Mouse (Mus musculus) liver, adult 2 months (tissue): Measurements from ENCODE around the gene Cyp2d22. TPM values are rescaled to one million over a fixed set of nuclear protein-coding genes. Genes with fewer than 3 reads are reported as not detected.
"Not testable (repeated sequence)": the region's sequence is repeated elsewhere in the genome, so short reads cannot be mapped to it uniquely, and the experiment has no call there.

Experiments
- DNase-seq: peaks from one replicate; pipeline ENCODE4 v3.0.0-alpha.2; 2011; ENCODE audit warnings: low read depth, low spot score; ENCODE audit errors: extremely low read depth
- H3K27ac ChIP-seq: fragments of 200-500 bp; replicated peaks from 2 replicates; pipeline ENCODE4 v1.5.1; 2012; ENCODE audit warnings: low read depth, mild to moderate bottlenecking, control low read depth, inconsistent platforms, low read length; ENCODE audit not compliant: insufficient read depth
- H3K27me3 ChIP-seq: fragments of 200-500 bp; 2 replicates; pipeline ENCODE4 v1.6.1; 2012; ENCODE audit warnings: mild to moderate bottlenecking, moderate library complexity, low read length, inconsistent platforms; ENCODE audit not compliant: control insufficient read depth, insufficient read depth
- H3K36me3 ChIP-seq: fragments of 200-500 bp; 2 replicates; pipeline ENCODE4 v1.6.1; 2012; ENCODE audit warnings: low read length, inconsistent platforms; ENCODE audit not compliant: control insufficient read depth, insufficient read depth
- H3K4me1 ChIP-seq: fragments of 200-500 bp; 2 replicates; pipeline ENCODE4 v1.6.1; 2011; ENCODE audit warnings: low read length; ENCODE audit not compliant: control insufficient read depth, insufficient read depth
- H3K4me3 ChIP-seq: fragments of 200-500 bp; 2 replicates; pipeline ENCODE4 v1.5.1; 2011; ENCODE audit warnings: low read depth, mild to moderate bottlenecking, control low read depth, low read length, moderate library complexity; ENCODE audit not compliant: insufficient read depth
- H3K79me2 ChIP-seq: fragments of 200-500 bp; 2 replicates; pipeline ENCODE4 v1.6.1; 2012; ENCODE audit warnings: inconsistent platforms, mild to moderate bottlenecking, low read length, moderate library complexity; ENCODE audit not compliant: control insufficient read depth, insufficient read depth
- H3K9ac ChIP-seq: fragments of 200-500 bp; 2 replicates; pipeline ENCODE4 v1.6.1; 2012; ENCODE audit warnings: low read depth, mild to moderate bottlenecking, control low read depth, inconsistent platforms, low read length
- CTCF ChIP-seq: fragments of 200-500 bp; IDR thresholded peaks from 2 replicates; pipeline ENCODE4 v1.5.1; 2011; ENCODE audit warnings: low read depth, low read length, control low read depth
- POLR2A ChIP-seq: fragments of 200-500 bp; IDR thresholded peaks from 2 replicates; pipeline ENCODE4 v1.6.1; 2011; ENCODE audit warnings: low read length, control low read depth; ENCODE audit not compliant: insufficient read depth; ENCODE audit errors: extremely low read depth
- WGBS: fragments of 180-500 bp; shearing (Covaris S2); methylation state at CpG from one replicate; pipeline ENCODE4 v1.1.7; 2018; 5-methylcytosine and 5-hydroxymethylcytosine counted together
- polyA plus RNA-seq: library from polyadenylated mRNA; depleted of rRNA; stranded (reverse); fragments of >200 nt; gene quantifications from 2 replicates; pipeline ENCODE4 v1.2.3, GENCODE M21; 2012
- total RNA-seq: library from RNA; depleted of rRNA; stranded (reverse); fragments of >200 nt; gene quantifications from 2 replicates; pipeline ENCODE4 v1.2.3, GENCODE M21; 2014

The Cyp2d22 gene
- total and polyA plus RNA-seq, 2 experiments, result 83.3 to 337 TPM

- TF ChIP-seq CTCF (no peak), POLR2A (0 out of 2 replicates have a peak, but pooled peaks have one; percentile 10)
- Histone ChIP-seq H3K27ac (peak overlapping the region; percentile 62), H3K36me3 (peaks cover 26% of the 10 kb centered on the region), H3K27me3 (no peaks in the 10 kb centered on the region), H3K4me3 (no peak overlapping the region), H3K9ac (peak overlapping the region; percentile 6), H3K79me2 (peaks cover 11% of the 10 kb centered on the region; the same call in 1 of the 2 replicates), H3K4me1 (peaks cover 20% of the 10 kb centered on the region)
- no peak for DNase-seq
- WGBS, result 61% methylated on average over 9 of the region's 9 CpGs
Measured at GRCm38 (mm10) chr15:82375855-82376254, 4.2 kb downstream of the Cyp2d22 start.

DNA sequence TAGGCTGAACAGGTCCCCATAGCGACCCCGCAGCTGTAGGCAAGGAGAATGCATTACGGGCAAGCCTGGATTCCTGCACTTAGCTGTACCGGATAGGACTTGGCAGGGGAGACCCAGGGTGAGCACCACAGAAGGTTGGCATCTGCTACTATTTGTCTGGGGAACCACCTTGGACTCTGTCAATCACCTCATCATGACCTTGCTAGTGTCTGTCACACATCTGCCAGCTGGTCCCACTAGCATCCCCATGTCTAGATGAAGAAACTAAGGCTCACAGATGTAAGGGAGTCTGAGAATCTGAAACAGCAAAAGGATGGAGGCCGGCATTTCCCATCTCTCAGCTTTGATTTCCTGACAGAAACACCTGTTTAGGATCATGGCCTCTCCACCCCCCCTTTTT lies 5.6 kb downstream of the Cyp2d22 start:
- H3K27me3 ChIP-seq, result no peaks in the 10 kb centered on the region
- 71% methylated on average over 5 of the region's 5 CpGs for WGBS
- H3K4me3 ChIP-seq, result no peak overlapping the region
- H3K79me2 ChIP-seq, result peaks cover 11% of the 10 kb centered on the region; the same call in 1 of the 2 replicates
- H3K4me1 ChIP-seq, result peaks cover 19% of the 10 kb centered on the region
- peaks cover 30% of the 10 kb centered on the region for H3K36me3 ChIP-seq
- H3K9ac ChIP-seq, result no peak overlapping the region
- H3K27ac ChIP-seq, result no peak overlapping the region
- no peak for TF ChIP-seq CTCF
- no peak for TF ChIP-seq POLR2A
- DNase-seq, result peak; percentile 51

DNA sequence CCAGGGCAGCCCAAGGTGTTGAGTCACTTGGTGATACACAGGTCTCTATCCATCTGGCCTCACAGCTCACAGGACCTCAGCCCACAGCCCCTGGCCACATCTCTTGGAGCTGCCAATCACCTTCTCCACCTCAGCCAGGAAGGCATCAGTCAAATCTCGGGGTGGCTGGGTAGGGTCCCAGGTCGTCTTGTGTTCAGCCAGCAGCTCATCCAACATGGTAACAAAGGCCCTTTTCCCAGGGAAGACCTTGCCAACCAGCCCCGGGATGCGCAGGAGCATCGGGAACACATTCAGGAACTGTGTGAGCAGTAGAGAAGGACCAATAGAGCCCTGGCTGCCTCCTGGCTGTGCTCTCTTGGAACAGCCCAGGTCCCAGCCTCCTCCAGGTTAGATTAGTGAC lies 7.1 kb downstream of the Cyp2d22 start:
- Histone ChIP-seq H3K79me2 (peaks cover 8% of the 10 kb centered on the region; the same call in 1 of the 2 replicates), H3K4me1 (peaks cover 18% of the 10 kb centered on the region), H3K27ac (no peak overlapping the region), H3K4me3 (no peak overlapping the region), H3K36me3 (peaks cover 32% of the 10 kb centered on the region), H3K9ac (no peak overlapping the region), H3K27me3 (no peaks in the 10 kb centered on the region)
- no peak for DNase-seq
- no peak for TF ChIP-seq CTCF
- no peak for TF ChIP-seq POLR2A
- WGBS, result 86% methylated on average over 5 of the region's 5 CpGs

DNA sequence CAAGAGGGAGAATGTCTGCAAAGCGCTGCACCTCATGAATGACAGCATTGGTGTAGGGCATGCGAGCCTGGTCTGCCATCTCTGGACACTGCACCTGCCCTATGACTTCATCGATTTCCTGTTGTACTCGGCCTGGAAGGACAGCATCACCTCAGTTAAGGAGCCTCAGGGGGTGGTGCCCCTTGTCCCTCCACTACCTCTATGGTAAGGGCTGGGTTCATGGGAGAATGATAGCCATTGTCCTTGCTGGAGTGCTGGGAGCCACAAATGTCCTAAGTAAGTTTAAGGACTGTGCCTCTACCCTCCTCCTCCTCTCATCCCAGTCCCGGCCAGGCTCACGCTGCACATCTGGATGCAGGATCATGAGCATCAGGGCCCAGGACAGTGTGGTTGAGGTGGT lies 7.6 kb downstream of the Cyp2d22 start:
- peaks cover 3% of the 10 kb centered on the region; the same call in 1 of the 2 replicates for H3K79me2 ChIP-seq
- TF ChIP-seq POLR2A (no peak), CTCF (no peak)

GRCm38 (mm10) chr15:82368851-82369250 lies 11.2 kb downstream of the Cyp2d22 start:
- H3K4me1 ChIP-seq, result no peaks in the 10 kb centered on the region
- H3K36me3 ChIP-seq, result peaks cover 17% of the 10 kb centered on the region
- H3K27ac ChIP-seq, result 0 out of 2 replicates have a peak overlapping the region, but pooled peaks have one; percentile 0
- no peak for DNase-seq
- no peaks in the 10 kb centered on the region for H3K27me3 ChIP-seq
- no peak overlapping the region for H3K9ac ChIP-seq
- H3K79me2 ChIP-seq, result no peaks in the 10 kb centered on the region
- H3K4me3 ChIP-seq, result no peak overlapping the region
- TF ChIP-seq CTCF, result no peak
- no peak for TF ChIP-seq POLR2A
- WGBS, result 64% methylated on average over 1 of the region's 1 CpGs

More for the DNA sequence above, 7.6 kb downstream of the Cyp2d22 start:
- peaks cover 12% of the 10 kb centered on the region for H3K4me1 ChIP-seq
- H3K27me3 ChIP-seq, result no peaks in the 10 kb centered on the region
- no peak overlapping the region for H3K27ac ChIP-seq
- H3K4me3 ChIP-seq, result no peak overlapping the region
- H3K9ac ChIP-seq, result no peak overlapping the region
- no peak for DNase-seq
- H3K36me3 ChIP-seq, result peaks cover 34% of the 10 kb centered on the region
- 78% methylated on average over 6 of the region's 6 CpGs for WGBS

GRCm38 (mm10) chr15:82368146-82368545 lies 11.9 kb downstream of the Cyp2d22 start:
- no peak for DNase-seq
- TF ChIP-seq CTCF, result no peak
- TF ChIP-seq POLR2A, result no peak
- H3K36me3 ChIP-seq, result peaks cover 15% of the 10 kb centered on the region
- no peak overlapping the region for H3K4me3 ChIP-seq
- no peaks in the 10 kb centered on the region for H3K79me2 ChIP-seq
- WGBS, result 84% methylated on average over 4 of the region's 4 CpGs
- H3K27me3 ChIP-seq, result no peaks in the 10 kb centered on the region
- no peak overlapping the region for H3K9ac ChIP-seq
- H3K27ac ChIP-seq, result peak overlapping the region; percentile 55; the same call in 1 of the 2 replicates
- no peaks in the 10 kb centered on the region for H3K4me1 ChIP-seq

DNA sequence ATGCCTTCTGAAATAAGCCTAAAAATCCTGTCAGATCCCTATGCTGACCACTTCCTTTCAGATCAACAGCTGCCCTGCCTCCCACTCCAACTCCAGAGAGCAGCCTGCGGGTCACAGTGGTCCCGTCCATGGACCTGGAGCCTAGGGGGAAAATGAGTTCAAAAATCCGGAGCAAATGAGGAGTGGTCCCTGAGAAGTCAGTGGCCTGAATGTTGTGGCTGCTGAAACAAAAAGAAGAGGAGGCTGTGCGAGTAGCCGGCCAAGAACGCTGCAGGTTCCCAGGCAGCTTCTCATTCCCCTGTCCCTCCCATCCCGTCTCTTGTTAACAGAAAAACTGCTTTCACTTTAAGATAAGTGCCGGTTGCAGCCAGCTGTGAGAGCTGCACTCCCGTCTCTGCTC lies 15.5 kb downstream of the Cyp2d22 start:
- 10% methylated on average over 6 of the region's 9 CpGs for WGBS
- peak overlapping the region; percentile 67 for H3K9ac ChIP-seq
- not testable (repeated sequence) for DNase-seq, H3K79me2 ChIP-seq, H3K27me3 ChIP-seq, H3K36me3 ChIP-seq
- peak overlapping the region; percentile 42 for H3K4me3 ChIP-seq
- peak overlapping the region; percentile 76 for H3K27ac ChIP-seq
- H3K4me1 ChIP-seq, result peaks cover 15% of the 10 kb centered on the region

DNA sequence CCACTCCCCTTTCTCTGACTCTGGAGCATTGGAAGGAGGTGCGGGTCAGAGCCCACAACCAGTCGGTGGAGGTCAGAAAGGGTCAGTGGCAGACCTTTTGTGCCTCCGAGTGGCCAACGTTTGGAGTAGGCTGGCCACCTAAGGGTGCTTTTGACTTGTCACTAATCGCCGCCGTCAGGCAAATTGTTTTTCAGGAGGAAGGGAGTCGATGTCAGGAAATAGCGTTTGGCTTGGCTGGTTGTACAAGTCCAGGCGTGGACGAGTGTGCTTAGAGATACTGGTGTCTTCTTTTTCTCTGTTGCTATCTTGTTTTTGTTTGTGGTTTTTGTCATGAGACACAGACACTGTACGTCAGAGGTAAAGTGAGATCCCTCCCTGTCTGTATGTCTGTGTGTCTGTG lies 16.3 kb downstream of the Cyp2d22 start:
- 71% methylated on average over 9 of the region's 12 CpGs for WGBS
- DNase-seq, H3K9ac ChIP-seq, H3K27ac ChIP-seq, H3K79me2 ChIP-seq, H3K4me3 ChIP-seq, H3K27me3 ChIP-seq, H3K36me3 ChIP-seq: not testable (repeated sequence)
- H3K4me1 ChIP-seq, result peaks cover 16% of the 10 kb centered on the region
